Mouse (Mus musculus) liver, embryonic 18 days (tissue): ENCODE data around the gene Nid2. TPM values are rescaled to one million over a fixed set of nuclear protein-coding genes. Genes with fewer than 3 reads are reported as not detected.

Experiments
- polyA plus RNA-seq: library from polyadenylated mRNA; depleted of rRNA; stranded (reverse); fragments of >200 nt; gene quantifications from 2 replicates; pipeline ENCODE4 v1.2.3, GENCODE M21; 2012; rRNA removed

Nid2 gene
- 5.2 and 5.6 TPM in 2 replicates for polyA plus RNA-seq

GRCm38 (mm10) chr14:19751025-19751771 lies at the start of gene Nid2:
Nid2 (plus strand) TSS chr14:19751265.

GRCm38 (mm10) chr14:19823321-19824142 lies 72.5 kb downstream of the Nid2 start, which contains the start of gene Rtraf:
Rtraf (minus strand) TSS chr14:19823824.

Other genes starting within 250 kb of the Nid2 start
- not detected in 2 replicates for gene Gm2244, start 201.3 kb upstream of the Nid2 start, polyA plus RNA-seq
- 0.29 and 0.41 TPM in 2 replicates for gene Gm2237, start 166.1 kb upstream of the Nid2 start, polyA plus RNA-seq
- not detected in 2 replicates for gene Gm5458, start 148.7 kb upstream of the Nid2 start, polyA plus RNA-seq
- 41.7 and 44.2 TPM in 2 replicates for gene Rtraf, start 72.6 kb downstream of the Nid2 start, polyA plus RNA-seq
- gene Gng2, start 226.4 kb downstream of the Nid2 start, polyA plus RNA-seq, result 9.1 and 9.2 TPM in 2 replicates